Mouse (Mus musculus) CH12.LX (cell line): ENCODE data around the gene Plcb1.

Source experiments
- CHD2 ChIP-seq: IDR thresholded peaks from 2 replicates; pipeline ENCODE4 v1.6.1; 2011; ENCODE audit warnings: low read length, improper control_type of control experiment
- CTCF ChIP-seq, 2 experiments: IDR thresholded peaks in 1 of 2; conservative IDR thresholded peaks in 1 of 2; 2 replicates each; pipeline ENCODE4 v1.5.1; 2011 to 2012; ENCODE audit warnings: low read depth in 2 of 2, low read length in 2 of 2, improper control_type of control experiment in 1 of 2, inconsistent platforms in 1 of 2, mild to moderate bottlenecking in 1 of 2, moderate library complexity in 1 of 2
- E2F4 ChIP-seq: IDR thresholded peaks from 2 replicates; pipeline ENCODE4 v1.6.1; 2011; ENCODE audit warnings: low read depth, low read length, improper control_type of control experiment; ENCODE audit not compliant: insufficient replicate concordance
- HCFC1 ChIP-seq: IDR thresholded peaks from 2 replicates; pipeline ENCODE4 v1.6.1; 2012; ENCODE audit warnings: low read depth, mild to moderate bottlenecking, inconsistent platforms, low read length, improper control_type of control experiment
- JUND ChIP-seq: conservative IDR thresholded peaks from 2 replicates; pipeline ENCODE4 v1.6.1; 2011; ENCODE audit warnings: low read depth, low read length, improper control_type of control experiment
- MEF2A ChIP-seq: IDR thresholded peaks from 2 replicates; pipeline ENCODE4 v1.6.1; 2014; ENCODE audit warnings: low read depth, mild to moderate bottlenecking, inconsistent platforms, low read length, improper control_type of control experiment, borderline replicate concordance
- NRF1 ChIP-seq: IDR thresholded peaks from 2 replicates; pipeline ENCODE4 v1.6.1; 2014; ENCODE audit warnings: low read depth, mild to moderate bottlenecking, inconsistent platforms, low read length, improper control_type of control experiment, moderate library complexity
- POLR2A ChIP-seq: IDR thresholded peaks from 2 replicates; pipeline ENCODE4 v1.6.1; 2011; ENCODE audit warnings: low read depth, mild to moderate bottlenecking, improper control_type of control experiment, low read length

DNA sequence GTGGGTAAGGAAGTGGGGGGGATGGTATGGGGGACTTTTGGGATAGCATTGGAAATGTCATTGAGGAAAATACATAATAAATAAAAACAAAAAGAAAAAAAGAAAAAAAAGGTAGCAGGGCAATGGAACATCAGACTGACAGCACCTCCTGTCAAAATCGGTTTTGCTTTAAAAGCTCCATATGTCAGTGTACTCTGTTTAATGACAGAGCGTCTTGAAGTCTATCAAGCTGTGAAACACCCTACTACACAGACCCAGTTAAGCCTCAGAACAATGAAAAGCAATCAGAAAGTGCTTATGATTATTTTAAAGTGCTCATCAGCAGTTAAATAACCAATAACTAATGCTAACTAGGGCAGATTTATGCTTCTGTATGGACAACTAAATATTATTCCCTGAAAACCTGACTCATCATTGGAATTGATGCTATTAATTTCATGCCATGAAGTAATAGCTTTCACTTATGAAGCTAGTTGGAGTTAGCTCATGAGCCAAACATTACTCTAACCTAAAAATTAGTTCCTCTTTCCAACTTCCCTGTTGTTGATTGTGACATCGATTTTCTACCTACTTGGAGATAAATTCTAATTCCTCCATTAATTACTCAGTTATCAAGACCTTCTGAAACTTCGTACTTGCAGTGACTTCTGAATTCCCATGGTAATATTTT is 717.6 kb downstream of the Plcb1 start:
- no peak for TF ChIP-seq MEF2A
- TF ChIP-seq CTCF (conservative IDR thresholded peaks at IDR 0.05 in 1 of 2, IDR thresholded peaks at IDR 0.05 in 1 of 2; ENCODE audit: low read depth in 2 of 2, low read length in 2 of 2), result no peak
- no peak for TF ChIP-seq JUND
- no peak for TF ChIP-seq CHD2
- no peak for TF ChIP-seq HCFC1
- TF ChIP-seq POLR2A, result no peak
- no peak for TF ChIP-seq NRF1
- TF ChIP-seq E2F4, result no peak
